Mouse (Mus musculus): ENCODE data around the gene Tesc.

DNA sequence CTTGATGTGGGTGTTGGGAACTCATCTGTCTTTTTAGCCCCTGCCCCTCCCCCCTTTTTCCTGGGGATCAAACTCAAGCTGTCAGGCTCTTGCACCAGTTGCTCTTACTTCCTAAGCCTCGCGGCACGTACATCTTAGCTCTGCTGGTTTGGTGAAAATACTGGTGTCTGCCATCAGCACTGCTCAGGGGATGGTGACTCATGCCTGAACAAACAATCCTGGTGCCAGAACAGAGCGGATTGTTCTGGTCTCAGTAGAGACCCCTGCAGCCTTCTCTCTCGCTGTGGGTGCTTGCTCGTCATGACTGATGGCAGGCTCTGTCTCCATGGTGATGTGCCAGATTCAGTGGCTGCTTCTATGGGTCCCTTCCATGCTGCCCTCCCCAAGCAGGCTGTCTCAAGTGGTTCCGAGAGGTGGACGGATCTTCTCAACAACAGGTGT, 35.7 kb downstream of the Tesc start:
- TF ChIP-seq CTCF (IDR thresholded peaks at IDR 0.05; ENCODE audit: insufficient read depth, low read length) (no peak), POLR2A (IDR thresholded peaks at IDR 0.05; ENCODE audit: borderline replicate concordance, extremely low read depth, low read depth, low read length) (no peak)

Data from lung, adult 2 months (tissue).